Mouse (Mus musculus): Measurements from ENCODE around the gene Nop2.

DNA sequence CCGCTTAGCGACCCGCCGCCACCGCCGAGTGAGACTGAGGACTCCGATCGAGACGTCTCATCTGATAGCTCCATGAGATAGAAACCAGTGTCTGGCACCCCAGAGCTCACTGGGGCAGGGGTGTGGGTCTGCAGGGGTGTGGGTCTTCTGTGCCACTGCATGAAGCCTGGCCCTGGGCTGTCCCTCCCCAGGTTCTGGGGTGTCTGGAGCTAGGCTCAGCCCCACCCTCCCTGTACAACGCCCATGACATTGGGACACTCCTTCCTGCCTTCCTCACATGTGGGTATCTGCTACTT lies 28.8 kb downstream of the Nop2 start:
- no peak for TF ChIP-seq GATA1 (IDR thresholded peaks at IDR 0.05; ENCODE audit: borderline replicate concordance, low read length)
- no peak for TF ChIP-seq FLI1 (IDR thresholded peaks at IDR 0.05; ENCODE audit: low read length)
